Mouse (Mus musculus): ENCODE measurements around the gene Serhl. TPM values are rescaled to one million over a fixed set of nuclear protein-coding genes. Genes with fewer than 3 reads are reported as not detected.

The Serhl gene
- 52.8 TPM for polyA plus RNA-seq (2017; shearing (Covaris generic))

GRCm38 (mm10) chr15:83089429-83089605, at the start of gene Serhl:
Serhl (plus strand) TSS chr15:83089506.

DNA sequence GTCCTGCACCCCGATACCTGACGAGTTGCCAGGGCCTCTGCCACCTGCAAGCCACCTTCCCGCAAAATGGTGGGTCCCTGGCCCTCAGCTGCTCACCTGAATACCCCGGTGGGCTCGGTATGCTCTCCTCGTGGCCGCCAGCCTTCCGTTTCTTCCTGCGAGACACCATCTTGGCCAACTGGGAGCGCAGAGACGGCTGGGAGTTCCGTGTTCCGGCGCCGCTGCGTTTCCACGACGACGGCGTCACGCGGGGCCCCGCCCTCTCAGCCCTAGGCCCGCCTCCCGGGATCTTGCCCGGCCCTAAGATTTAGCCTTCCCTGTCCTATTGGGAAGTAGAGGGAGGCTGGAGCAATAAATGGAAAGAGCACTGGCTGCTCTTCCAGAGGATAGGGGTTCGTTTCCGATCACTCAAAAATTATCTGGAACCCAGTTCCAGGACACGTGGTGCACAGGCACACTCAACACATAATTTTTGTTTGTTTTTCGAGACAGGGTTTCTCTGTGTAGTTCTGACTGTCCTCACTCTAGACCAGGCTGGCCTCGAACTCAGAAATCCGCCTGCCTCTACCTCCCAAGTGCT, 33.4 kb downstream of the Serhl start, which contains the start of gene Rrp7a:
Rrp7a (minus strand) TSS at position 236 of the 580 bp plus-strand sequence.

GRCm38 (mm10) chr15:83149196-83150072, 60.1 kb downstream of the Serhl start, which contains the start of gene Poldip3:
Poldip3 (minus strand) TSS chr15:83149384.

Other genes with a start within 250 kb of the Serhl start
- 10.4 TPM for gene Tcf20, start 101.6 kb upstream of the Serhl start, polyA plus RNA-seq (2017; shearing (Covaris generic))
- gene Nfam1, start 56.2 kb upstream of the Serhl start, polyA plus RNA-seq (2017; shearing (Covaris generic)) = 1.4 TPM
- gene Rrp7a, start 33.3 kb downstream of the Serhl start, polyA plus RNA-seq (2017; shearing (Covaris generic)) = 103 TPM
- gene Poldip3, start 59.9 kb downstream of the Serhl start, polyA plus RNA-seq (2017; shearing (Covaris generic)) = 208 TPM
- 79.7 TPM for gene Cyb5r3, start 83.1 kb downstream of the Serhl start, polyA plus RNA-seq (2017; shearing (Covaris generic))
- gene A4galt, start 162.3 kb downstream of the Serhl start, polyA plus RNA-seq (2017; shearing (Covaris generic)) = not detected